ENCODE assay signal across 29 mouse cellular contexts in genomic region chr14:122687398-122687797, GRCm38 (mm10).
A peak's percentile ranks its signal among the peaks of the same experiment; 100 is the strongest.
DNase-seq lines count a peak whose midpoint lies in the region; ATAC-seq and TF ChIP-seq lines count a peak whose summit lies in the region.
"Had no signal": no experiment of that assay in that cellular context is flagged by ENCODE, and none has a peak within 500 bp of the region (broad histone marks: within the 10 kb centered on the region; RNA-seq: fewer than 3 reads in every experiment).

No protein-coding gene starts in this region.

- 0 out of 2 replicates have a peak, but pooled peaks have one; percentile 44 for ATAC-seq in embryonic facial prominence, embryonic 11.5 days (replicated peaks; ENCODE audit: insufficient number of reproducible peaks, low FRiP score, low TSS enrichment, low read depth)
- ATAC-seq in hindbrain, embryonic 13.5 days (ENCODE audit: low FRiP score), result no peak
- no peak for ATAC-seq in midbrain, postnatal 0 days (ENCODE audit: low FRiP score)
- no peak for ATAC-seq in midbrain, embryonic 14.5 days (ENCODE audit: low FRiP score, low TSS enrichment)
- ATAC-seq in lung, postnatal 0 days, result no peak
- ATAC-seq: activated CD4-positive, CD25-positive, alpha-beta regulatory T cell, adult 4 months had no signal

- no peak for TF ChIP-seq EP300 in lung, postnatal 0 days (IDR thresholded peaks at IDR 0.05)

- H3K4me1 ChIP-seq in embryonic facial prominence, embryonic 11.5 days (ENCODE audit: control insufficient read depth, insufficient read depth, low read length), result no peaks in the 10 kb centered on the region
- peaks cover 9% of the 10 kb centered on the region for H3K4me1 ChIP-seq in embryonic facial prominence, embryonic 10.5 days
- H3K4me1 ChIP-seq in hindbrain, embryonic 10.5 days (replicated peaks), result peaks cover 18% of the 10 kb centered on the region
- H3K4me1 ChIP-seq in hindbrain, embryonic 13.5 days (replicated peaks), result peaks cover 22% of the 10 kb centered on the region
- H3K4me1 ChIP-seq in midbrain, postnatal 0 days (ENCODE audit: insufficient read depth, low read length), result no peaks in the 10 kb centered on the region
- peaks cover 4% of the 10 kb centered on the region; the same call in 1 of the 2 replicates for H3K4me1 ChIP-seq in midbrain, embryonic 14.5 days (ENCODE audit: control insufficient read depth, insufficient read depth, low read length)
- H3K4me1 ChIP-seq in lung, postnatal 0 days (ENCODE audit: insufficient read depth, low read depth, low read length), result no peaks in the 10 kb centered on the region
- H3K4me1 ChIP-seq: liver, embryonic 15.5 days had no signal

- no peaks in the 10 kb centered on the region for H3K36me3 ChIP-seq in embryonic facial prominence, embryonic 11.5 days (replicated peaks; ENCODE audit: control insufficient read depth, insufficient read depth, low read depth, low read length)
- no peaks in the 10 kb centered on the region for H3K36me3 ChIP-seq in embryonic facial prominence, embryonic 10.5 days (replicated peaks)
- 0 out of 2 replicates have a peak, but pooled peaks cover under 1% of the 10 kb centered on the region for H3K36me3 ChIP-seq in hindbrain, embryonic 10.5 days
- no peaks in the 10 kb centered on the region for H3K36me3 ChIP-seq in hindbrain, embryonic 13.5 days
- H3K36me3 ChIP-seq in midbrain, postnatal 0 days (ENCODE audit: insufficient read depth, low read length), result peaks cover 2% of the 10 kb centered on the region; the same call in 1 of the 2 replicates
- no peaks in the 10 kb centered on the region for H3K36me3 ChIP-seq in midbrain, embryonic 14.5 days (ENCODE audit: control insufficient read depth, insufficient read depth, low read length)
- no peaks in the 10 kb centered on the region for H3K36me3 ChIP-seq in lung, postnatal 0 days (ENCODE audit: insufficient read depth, low read length)
- H3K36me3 ChIP-seq: embryonic facial prominence, embryonic 12.5 days; liver, embryonic 15.5 days; midbrain, embryonic 10.5 days had no signal

- H3K27me3 ChIP-seq in embryonic facial prominence, embryonic 11.5 days (ENCODE audit: control insufficient read depth, insufficient read depth, low read length), result no peaks in the 10 kb centered on the region
- H3K27me3 ChIP-seq in embryonic facial prominence, embryonic 10.5 days (replicated peaks; ENCODE audit: low read depth, poor library complexity, severe bottlenecking), result no peaks in the 10 kb centered on the region
- no peaks in the 10 kb centered on the region for H3K27me3 ChIP-seq in hindbrain, embryonic 10.5 days (ENCODE audit: insufficient read depth, poor library complexity, severe bottlenecking)
- no peaks in the 10 kb centered on the region for H3K27me3 ChIP-seq in hindbrain, embryonic 13.5 days
- no peaks in the 10 kb centered on the region for H3K27me3 ChIP-seq in midbrain, postnatal 0 days (ENCODE audit: insufficient read depth, low read length)
- no peaks in the 10 kb centered on the region for H3K27me3 ChIP-seq in midbrain, embryonic 14.5 days (ENCODE audit: control insufficient read depth, insufficient read depth, low read length)
- no peaks in the 10 kb centered on the region for H3K27me3 ChIP-seq in lung, postnatal 0 days (replicated peaks; ENCODE audit: insufficient read depth, low read length)
- H3K27me3 ChIP-seq: CH12.LX; embryonic facial prominence, embryonic 12.5 days; limb, embryonic 12.5 days; liver, embryonic 15.5 days had no signal

- no peak overlapping the region for H3K27ac ChIP-seq in embryonic facial prominence, embryonic 11.5 days (replicated peaks; ENCODE audit: low read depth, low read length)
- H3K27ac ChIP-seq in embryonic facial prominence, embryonic 10.5 days (replicated peaks), result no peak overlapping the region
- no peak overlapping the region for H3K27ac ChIP-seq in hindbrain, embryonic 10.5 days
- H3K27ac ChIP-seq in hindbrain, embryonic 13.5 days, result no peak overlapping the region
- no peak overlapping the region for H3K27ac ChIP-seq in midbrain, postnatal 0 days (ENCODE audit: low read depth, low read length)
- H3K27ac ChIP-seq in midbrain, embryonic 14.5 days (replicated peaks; ENCODE audit: low read depth, low read length), result no peak overlapping the region
- no peak overlapping the region for H3K27ac ChIP-seq in lung, postnatal 0 days (ENCODE audit: low read length)
- H3K27ac ChIP-seq: embryonic facial prominence, embryonic 12.5 days; forebrain, embryonic 10.5 days; limb, embryonic 12.5 days; liver, embryonic 15.5 days; midbrain, embryonic 10.5 days; stomach, postnatal 0 days had no signal

- H3K9ac ChIP-seq in embryonic facial prominence, embryonic 11.5 days (replicated peaks; ENCODE audit: low read length), result no peak overlapping the region
- H3K9ac ChIP-seq in hindbrain, embryonic 13.5 days, result no peak overlapping the region
- no peak overlapping the region for H3K9ac ChIP-seq in midbrain, postnatal 0 days (replicated peaks; ENCODE audit: low read length, poor library complexity, severe bottlenecking)
- H3K9ac ChIP-seq in midbrain, embryonic 14.5 days (replicated peaks; ENCODE audit: low read length), result no peak overlapping the region
- H3K9ac ChIP-seq in lung, postnatal 0 days (replicated peaks; ENCODE audit: low read depth), result no peak overlapping the region
- H3K9ac ChIP-seq: embryonic facial prominence, embryonic 12.5 days; limb, embryonic 12.5 days; liver, embryonic 15.5 days; lung, embryonic 14.5 days had no signal

- no peak overlapping the region for H3K4me2 ChIP-seq in embryonic facial prominence, embryonic 11.5 days (ENCODE audit: low read depth, low read length)
- H3K4me2 ChIP-seq in hindbrain, embryonic 13.5 days, result no peak overlapping the region
- H3K4me2 ChIP-seq in midbrain, postnatal 0 days (ENCODE audit: low read depth, low read length, poor library complexity, severe bottlenecking), result no peak overlapping the region
- no peak overlapping the region for H3K4me2 ChIP-seq in midbrain, embryonic 14.5 days (ENCODE audit: low read length)
- no peak overlapping the region for H3K4me2 ChIP-seq in lung, postnatal 0 days (replicated peaks; ENCODE audit: low read depth, low read length)
- H3K4me2 ChIP-seq: embryonic facial prominence, embryonic 12.5 days; heart, embryonic 11.5 days; limb, embryonic 12.5 days; liver, embryonic 15.5 days; lung, embryonic 14.5 days had no signal

- H3K9me3 ChIP-seq in embryonic facial prominence, embryonic 11.5 days (replicated peaks; ENCODE audit: control insufficient read depth, low read length), result no peaks in the 10 kb centered on the region
- no peaks in the 10 kb centered on the region for H3K9me3 ChIP-seq in embryonic facial prominence, embryonic 10.5 days
- no peaks in the 10 kb centered on the region for H3K9me3 ChIP-seq in hindbrain, embryonic 10.5 days
- no peaks in the 10 kb centered on the region for H3K9me3 ChIP-seq in hindbrain, embryonic 13.5 days
- no peaks in the 10 kb centered on the region for H3K9me3 ChIP-seq in midbrain, postnatal 0 days (ENCODE audit: low read length)
- H3K9me3 ChIP-seq in midbrain, embryonic 14.5 days (ENCODE audit: control insufficient read depth, low read length), result no peaks in the 10 kb centered on the region
- H3K9me3 ChIP-seq in lung, postnatal 0 days (ENCODE audit: low read length), result no peaks in the 10 kb centered on the region
- H3K9me3 ChIP-seq: embryonic facial prominence, embryonic 12.5 days; forebrain, embryonic 10.5 days; limb, embryonic 12.5 days; liver, embryonic 15.5 days; midbrain, embryonic 10.5 days had no signal

- TF ChIP-seq CTCF in midbrain, postnatal 0 days (IDR thresholded peaks at IDR 0.05), result no peak
- no peak for TF ChIP-seq CTCF in lung, postnatal 0 days (IDR thresholded peaks at IDR 0.05)

- H3K4me3 ChIP-seq in embryonic facial prominence, embryonic 11.5 days (ENCODE audit: low read depth, low read length), result no peak overlapping the region
- no peak overlapping the region for H3K4me3 ChIP-seq in embryonic facial prominence, embryonic 10.5 days
- H3K4me3 ChIP-seq in hindbrain, embryonic 10.5 days, result no peak overlapping the region
- no peak overlapping the region for H3K4me3 ChIP-seq in hindbrain, embryonic 13.5 days
- no peak overlapping the region for H3K4me3 ChIP-seq in midbrain, postnatal 0 days (ENCODE audit: low read depth, low read length)
- no peak overlapping the region for H3K4me3 ChIP-seq in midbrain, embryonic 14.5 days (replicated peaks; ENCODE audit: low read depth, low read length)
- no peak overlapping the region for H3K4me3 ChIP-seq in lung, postnatal 0 days (ENCODE audit: low read depth, low read length)
- H3K4me3 ChIP-seq: embryonic facial prominence, embryonic 12.5 days; forebrain, embryonic 10.5 days; limb, embryonic 12.5 days; liver, embryonic 15.5 days; midbrain, embryonic 10.5 days had no signal

- no peak for DNase-seq in embryonic facial prominence, embryonic 11.5 days (ENCODE audit: low spot score)
- DNase-seq in embryonic facial prominence, embryonic 10.5 days (ENCODE audit: low spot score), result no peak
- peak; percentile 35 for DNase-seq in hindbrain, embryonic 10.5 days (ENCODE audit: low spot score)
- DNase-seq in midbrain, postnatal 0 days (ENCODE audit: low spot score), result peak; percentile 21
- DNase-seq in midbrain, embryonic 14.5 days, result no peak
- no peak for DNase-seq in urinary bladder, postnatal 4 days (ENCODE audit: low spot score in 2 of 2)
- no peak for DNase-seq in lung, postnatal 0 days (ENCODE audit: low spot score)
- DNase-seq: adrenal gland, adult 8-10 months; cerebellum, adult 8-10 months; cerebellum, postnatal 25 days; gastrocnemius, postnatal 14 days; heart, postnatal 10 days; kidney, adult 18-20 months; kidney, postnatal 4 days; layer of hippocampus, postnatal 36 days; lung, embryonic 14.5 days; right cerebral cortex, postnatal 4 days; thymus, adult 18-20 months; thymus, postnatal 25 days had no signal

- WGBS in embryonic facial prominence, embryonic 11.5 days, result 74% methylated on average over 7 of the region's 7 CpGs
- 74% methylated on average over 7 of the region's 7 CpGs for WGBS in embryonic facial prominence, embryonic 10.5 days
- WGBS in hindbrain, embryonic 10.5 days, result 56% methylated on average over 7 of the region's 7 CpGs
- 51% methylated on average over 7 of the region's 7 CpGs for WGBS in hindbrain, embryonic 13.5 days
- WGBS in midbrain, postnatal 0 days, result 63% methylated on average over 7 of the region's 7 CpGs
- 50% methylated on average over 7 of the region's 7 CpGs for WGBS in midbrain, embryonic 14.5 days
- WGBS in lung, postnatal 0 days, result 79% methylated on average over 7 of the region's 7 CpGs

Comparison
In these comparisons a context has a peak if more than half of its experiments do, and no peak if none do; other contexts are left out.
1. DNase-seq: peak in hindbrain, embryonic 10.5 days (single experiment) and midbrain, postnatal 0 days (single experiment); none in embryonic facial prominence, embryonic 11.5 days (single experiment), embryonic facial prominence, embryonic 10.5 days (single experiment), midbrain, embryonic 14.5 days (single experiment), urinary bladder, postnatal 4 days (0 of 2) and lung, postnatal 0 days (single experiment).